Mouse (Mus musculus) ES-E14 (cell line): ENCODE data around the gene Gast. TPM values are rescaled to one million over a fixed set of nuclear protein-coding genes. Genes with fewer than 3 reads are reported as not detected.

Source experiments
- DNase-seq: peaks from one replicate; pipeline ENCODE4 v3.0.0-alpha.2; 2013; ENCODE audit warnings: low read depth, low spot score
- H3K27ac ChIP-seq: 2 replicates; pipeline ENCODE4 v1.5.1; 2012; ENCODE audit warnings: low read depth, mild to moderate bottlenecking, low read length, moderate library complexity, mixed read lengths; ENCODE audit not compliant: poor library complexity, insufficient read depth, severe bottlenecking
- H3K36me3 ChIP-seq: 2 replicates; pipeline ENCODE4 v1.6.1; 2012; ENCODE audit warnings: mild to moderate bottlenecking, low read length, moderate library complexity, mixed read lengths; ENCODE audit not compliant: control insufficient read depth, poor library complexity, insufficient read depth, severe bottlenecking
- H3K4me1 ChIP-seq, 2 experiments: fragments of 150-350 bp in 1 of 2; sonication (generic) in 1 of 2; 2 replicates each; pipeline ENCODE4 v1.6.1; 2012; ENCODE audit warnings: low read length in 2 of 2, mild to moderate bottlenecking in 1 of 2, mixed read lengths in 1 of 2; ENCODE audit not compliant: control insufficient read depth in 2 of 2, insufficient read depth in 2 of 2, poor library complexity in 1 of 2
- H3K4me3 ChIP-seq, 2 experiments: fragments of 150-350 bp in 1 of 2; sonication (generic) in 1 of 2; 2 replicates each; pipeline ENCODE4 v1.5.1; 2012; ENCODE audit warnings: low read length in 2 of 2, low read depth in 1 of 2, mild to moderate bottlenecking in 1 of 2, mixed read lengths in 1 of 2; ENCODE audit not compliant: insufficient read depth in 1 of 2, poor library complexity in 1 of 2, severe bottlenecking in 1 of 2
- H3K9ac ChIP-seq: 2 replicates; pipeline ENCODE4 v1.6.1; 2012; ENCODE audit warnings: low read depth, mild to moderate bottlenecking, low read length, mixed read lengths; ENCODE audit not compliant: poor library complexity, insufficient read depth, severe bottlenecking
- H3K9me3 ChIP-seq: fragments of 150-350 bp; sonication (generic); 2 replicates; pipeline ENCODE4 v1.6.1; 2012; ENCODE audit warnings: low read depth, mild to moderate bottlenecking, low read length; ENCODE audit not compliant: control insufficient read depth, insufficient read depth
- CHD2 ChIP-seq: IDR thresholded peaks from 2 replicates; pipeline ENCODE4 v1.6.1; 2014; ENCODE audit warnings: mild to moderate bottlenecking, low read depth, low read length, inconsistent platforms
- HCFC1 ChIP-seq: IDR thresholded peaks from 2 replicates; pipeline ENCODE4 v1.6.1; 2012; ENCODE audit warnings: low read length, inconsistent platforms, borderline replicate concordance; ENCODE audit not compliant: insufficient read depth
- MAFK ChIP-seq: IDR thresholded peaks from 2 replicates; pipeline ENCODE4 v1.6.1; 2014; ENCODE audit warnings: mild to moderate bottlenecking, low read depth, low read length, inconsistent platforms; ENCODE audit not compliant: insufficient read depth
- ZC3H11A ChIP-seq: IDR thresholded peaks from 2 replicates; pipeline ENCODE4 v1.6.1; 2012; ENCODE audit warnings: low read depth, mild to moderate bottlenecking, inconsistent platforms, low read length, borderline replicate concordance
- ZNF384 ChIP-seq: IDR thresholded peaks from 2 replicates; pipeline ENCODE4 v1.6.1; 2012; ENCODE audit warnings: low read depth, low read length, inconsistent platforms
- in situ Hi-C, 2 experiments: fragments of 600-800 bp; cut with MboI; formaldehyde crosslinking; loops; one replicate each; pipeline ENCODE4 v1.15.1; 2025; ENCODE audit warnings: low sequenced_read_pairs in 2 of 2, inconsistent platforms in 1 of 2; ENCODE audit not compliant: unreplicated experiment in 2 of 2
- total RNA-seq: library from RNA; depleted of rRNA; stranded (reverse); fragments of 300-350 nt; gene quantifications from 2 replicates; pipeline ENCODE4 v1.2.3, GENCODE M21; 2012

Gene Gast
- total RNA-seq, 1 experiment = 1.6 TPM

DNA sequence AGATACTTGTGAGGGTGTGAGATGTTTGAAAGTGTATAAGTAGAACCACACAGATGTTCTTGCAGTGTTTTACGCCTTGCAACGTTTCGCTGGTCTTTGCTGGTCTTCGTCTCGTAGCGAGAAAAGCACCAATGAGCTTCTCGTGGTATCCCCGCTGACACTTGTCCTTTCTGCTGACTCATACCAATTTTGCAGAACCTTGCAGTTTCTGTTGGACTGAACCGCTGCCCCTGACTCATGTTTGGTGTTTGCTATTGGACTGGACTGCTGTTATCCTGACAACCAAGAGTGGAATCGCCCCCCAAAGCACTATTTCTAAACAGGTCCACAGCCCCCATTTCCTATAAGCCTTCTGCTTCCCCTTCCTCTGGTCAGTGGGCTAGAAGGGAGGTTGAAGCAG lies 10.1 kb downstream of the Gast start:
- in situ Hi-C loops = no loop called here
- no peak for DNase-seq

GRCm38 (mm10) chr11:100352076-100352857 lies 18.1 kb downstream of the Gast start:
- no peak overlapping the region for H3K4me3 ChIP-seq
- peaks cover 36% of the 10 kb centered on the region for H3K36me3 ChIP-seq
- peak overlapping the region; percentile 8; the same call in 1 of the 2 replicates for H3K9ac ChIP-seq
- no peaks in the 10 kb centered on the region for H3K9me3 ChIP-seq
- H3K4me1 ChIP-seq = peaks cover 0 to 29% of the 10 kb centered on the region in 2 experiments; a peak in 2 of 4 replicates
- no peak for DNase-seq
- in situ Hi-C loops = no loop called here
- TF ChIP-seq CHD2 = no peak
- TF ChIP-seq ZNF384 = no peak
- H3K27ac ChIP-seq = no peak overlapping the region

More for the DNA sequence above, 10.1 kb downstream of the Gast start:
- H3K27ac ChIP-seq = no peak overlapping the region
- no peaks in the 10 kb centered on the region for H3K9me3 ChIP-seq
- H3K9ac ChIP-seq = no peak overlapping the region
- TF ChIP-seq MAFK (peak; percentile 50; the same call in 1 of the 2 replicates), ZC3H11A (no peak)
- H3K4me1 ChIP-seq = peaks cover 0 to 12% of the 10 kb centered on the region in 2 experiments; a peak in 1 of 4 replicates
- no peak overlapping the region for H3K4me3 ChIP-seq
- H3K36me3 ChIP-seq = peaks cover 11% of the 10 kb centered on the region; the same call in 1 of the 2 replicates

GRCm38 (mm10) chr11:100355151-100355951 lies 21.1 kb downstream of the Gast start:
- H3K4me1 ChIP-seq = peaks cover 0 to 18% of the 10 kb centered on the region in 2 experiments; a peak in 2 of 4 replicates
- TF ChIP-seq HCFC1 = no peak
- TF ChIP-seq CHD2 = no peak
- no peak for TF ChIP-seq ZC3H11A
- TF ChIP-seq MAFK = no peak
- no peak for TF ChIP-seq ZNF384
- H3K36me3 ChIP-seq = peaks cover 23% of the 10 kb centered on the region
- H3K4me3 ChIP-seq = peak overlapping the region; percentile 83 to 84
- H3K9ac ChIP-seq = peak overlapping the region; percentile 69
- H3K9me3 ChIP-seq = no peaks in the 10 kb centered on the region
- no peak overlapping the region for H3K27ac ChIP-seq
- DNase-seq = no peak
- in situ Hi-C loops = no loop called here

DNA sequence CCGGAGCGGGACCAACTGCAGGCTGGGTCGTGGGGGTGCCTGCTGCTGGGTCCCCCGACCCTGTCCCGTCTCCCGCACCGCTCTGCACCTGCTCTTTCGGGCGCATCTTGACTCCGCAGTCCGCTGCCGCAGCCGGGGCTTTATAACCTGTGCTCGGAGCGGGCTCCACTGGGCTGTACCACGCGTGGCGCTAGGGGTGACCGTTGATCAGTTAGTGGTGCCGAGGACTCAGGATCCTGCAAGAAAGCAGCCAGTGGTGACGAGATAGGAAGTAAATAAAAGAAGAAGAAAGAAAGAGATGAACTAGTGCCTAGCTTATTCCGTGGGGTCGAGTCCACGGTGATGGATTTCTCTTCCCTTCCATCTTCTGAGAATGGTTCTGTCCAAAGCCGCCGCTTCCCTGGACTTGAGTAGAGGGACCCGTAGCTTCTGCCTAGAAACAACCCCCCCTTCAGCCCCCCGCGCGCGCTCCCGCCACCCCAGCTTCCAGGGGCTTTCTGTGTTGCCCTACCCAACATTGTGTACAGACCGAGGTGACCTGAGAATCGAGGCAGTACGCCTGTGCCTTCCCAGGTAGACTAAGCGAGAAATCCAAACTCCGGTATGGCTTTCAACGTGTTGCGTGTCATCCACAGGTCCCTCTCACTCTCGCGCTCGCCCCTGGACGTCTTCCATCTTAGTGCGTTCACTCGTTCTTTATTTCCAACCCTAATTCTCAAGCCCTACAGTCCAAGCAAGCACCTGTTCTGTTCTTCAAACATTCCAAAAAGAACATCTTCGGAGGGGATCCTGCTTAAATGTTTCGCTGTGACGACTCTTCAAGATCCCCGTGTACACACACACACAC lies 22.0 kb downstream of the Gast start, which contains the start of gene Hap1:
Gene Hap1 (minus strand): TSS at position 157 of the 847 bp plus-strand sequence.
- Histone ChIP-seq H3K27ac (no peak within 1 kb of the TSS), H3K9me3 (no peaks in the 10 kb centered on the region), H3K4me3 (peak within 1 kb of the TSS; percentile 83 to 84), H3K4me1 (peaks cover 0 to 18% of the 10 kb centered on the region in 2 experiments; a peak in 2 of 4 replicates), H3K36me3 (peaks cover 20% of the 10 kb centered on the region), H3K9ac (peak within 1 kb of the TSS; percentile 69)
- peak; percentile 80 for DNase-seq
- peak; percentile 11; the same call in 1 of the 2 replicates for TF ChIP-seq HCFC1
- TF ChIP-seq MAFK = no peak
- TF ChIP-seq ZNF384 = no peak
- TF ChIP-seq ZC3H11A = no peak
- no peak for TF ChIP-seq CHD2
- in situ Hi-C loops = no loop called here
